Mouse (Mus musculus): ENCODE data around the gene Stac2. TPM values are rescaled to one million over a fixed set of nuclear protein-coding genes. Genes with fewer than 3 reads are reported as not detected.

Stac2 gene
- total and polyA plus RNA-seq, 3 experiments, result 0.05 TPM; not detected in 2

DNA sequence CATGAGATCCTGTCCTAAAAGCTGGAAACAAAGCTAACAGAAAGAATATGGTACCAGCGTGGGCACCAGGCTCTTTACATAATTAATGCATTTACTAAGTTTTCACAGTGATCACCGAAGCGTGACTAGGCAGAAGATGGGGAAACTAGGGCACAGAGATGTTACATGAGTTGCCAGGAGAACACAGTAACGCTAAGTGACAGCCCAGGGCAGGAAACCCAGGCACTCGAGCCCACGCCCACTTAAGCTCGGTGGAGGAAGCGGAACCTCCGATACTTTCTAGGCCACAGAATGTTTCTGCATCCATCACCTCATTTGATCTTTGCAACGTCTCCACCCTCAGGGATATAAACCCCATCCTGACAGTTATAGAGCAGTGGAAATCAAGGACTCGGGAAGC lies 45.2 kb downstream of the Stac2 start:
- Histone ChIP-seq H3K4me3 (ENCODE audit: low read depth, low read length) (no peak overlapping the region), H3K9me3 (replicated peaks) (no peaks in the 10 kb centered on the region), H3K27me3 (ENCODE audit: insufficient read depth, low read length) (peaks cover 15% of the 10 kb centered on the region; the same call in 1 of the 2 replicates), H3K4me1 (ENCODE audit: insufficient read depth, low read depth, low read length) (peaks cover 8% of the 10 kb centered on the region), H3K36me3 (replicated peaks) (no peaks in the 10 kb centered on the region)
- DNase-seq (ENCODE audit: low spot score) (no peak), ATAC-seq (ENCODE audit: extremely low read depth, insufficient number of reproducible peaks, low FRiP score, poor library complexity, severe bottlenecking) (no peak)
- TF ChIP-seq TAL1 (conservative IDR thresholded peaks at IDR 0.05; ENCODE audit: low read depth, low read length) (no peak), POLR2AphosphoS5 (IDR thresholded peaks at IDR 0.05; ENCODE audit: insufficient replicate concordance, low read depth, low read length) (no peak), CTCF (IDR thresholded peaks at IDR 0.05; ENCODE audit: low read depth, low read length) (no peak), GATA1 (IDR thresholded peaks at IDR 0.05; ENCODE audit: borderline replicate concordance, low read length) (no peak), GATA2 (IDR thresholded peaks at IDR 0.05; ENCODE audit: borderline replicate concordance, low read depth, low read length) (no peak)

DNA sequence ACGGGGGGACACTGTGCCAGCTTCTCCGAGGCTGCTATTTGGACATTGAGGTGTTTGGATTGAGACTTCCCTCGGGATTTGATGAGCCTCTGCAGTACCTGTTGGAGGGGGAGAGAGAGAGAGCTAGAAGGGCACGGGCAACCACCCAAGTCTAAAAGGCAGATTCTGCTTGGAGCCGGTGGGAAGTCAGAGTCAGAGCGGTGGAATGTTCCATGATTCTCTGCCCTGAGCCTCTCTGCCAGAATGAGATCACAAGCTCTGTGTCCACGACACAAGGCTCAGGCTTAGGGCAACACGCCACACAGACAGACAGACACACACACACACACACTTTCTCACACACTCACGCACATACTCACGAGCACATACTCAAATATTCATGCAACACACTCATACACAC lies 47.6 kb downstream of the Stac2 start:
- H3K36me3 ChIP-seq (replicated peaks), result no peaks in the 10 kb centered on the region
- H3K27me3 ChIP-seq (ENCODE audit: insufficient read depth, low read length), result peaks cover 23% of the 10 kb centered on the region
- H3K4me1 ChIP-seq (ENCODE audit: insufficient read depth, low read depth, low read length), result peaks cover 19% of the 10 kb centered on the region
- ATAC-seq (ENCODE audit: extremely low read depth, insufficient number of reproducible peaks, low FRiP score, poor library complexity, severe bottlenecking) (no peak), DNase-seq (ENCODE audit: low spot score) (no peak)
- no peak overlapping the region for H3K4me3 ChIP-seq (ENCODE audit: low read depth, low read length)
- TF ChIP-seq GATA2 (IDR thresholded peaks at IDR 0.05; ENCODE audit: borderline replicate concordance, low read depth, low read length), result no peak
- no peak for TF ChIP-seq TAL1 (conservative IDR thresholded peaks at IDR 0.05; ENCODE audit: low read depth, low read length)
- no peak for TF ChIP-seq CTCF (IDR thresholded peaks at IDR 0.05; ENCODE audit: low read depth, low read length)
- no peak for TF ChIP-seq GATA1 (IDR thresholded peaks at IDR 0.05; ENCODE audit: borderline replicate concordance, low read length)
- no peak for TF ChIP-seq POLR2AphosphoS5 (IDR thresholded peaks at IDR 0.05; ENCODE audit: insufficient replicate concordance, low read depth, low read length)
- no peaks in the 10 kb centered on the region for H3K9me3 ChIP-seq (replicated peaks)

- Histone ChIP-seq H3K27me3 (ENCODE audit: insufficient read depth, low read length) (peaks cover 29% of the 10 kb centered on the region), H3K36me3 (replicated peaks) (no peaks in the 10 kb centered on the region), H3K4me3 (ENCODE audit: low read depth, low read length) (no peak overlapping the region), H3K9me3 (replicated peaks) (no peaks in the 10 kb centered on the region), H3K4me1 (ENCODE audit: insufficient read depth, low read depth, low read length) (peaks cover 19% of the 10 kb centered on the region)
- ATAC-seq (ENCODE audit: extremely low read depth, insufficient number of reproducible peaks, low FRiP score, poor library complexity, severe bottlenecking) (no peak), DNase-seq (ENCODE audit: low spot score) (no peak)
- no peak for TF ChIP-seq TAL1 (conservative IDR thresholded peaks at IDR 0.05; ENCODE audit: low read depth, low read length)
- TF ChIP-seq GATA2 (IDR thresholded peaks at IDR 0.05; ENCODE audit: borderline replicate concordance, low read depth, low read length), result no peak
- no peak for TF ChIP-seq POLR2AphosphoS5 (IDR thresholded peaks at IDR 0.05; ENCODE audit: insufficient replicate concordance, low read depth, low read length)
- TF ChIP-seq GATA1 (IDR thresholded peaks at IDR 0.05; ENCODE audit: borderline replicate concordance, low read length), result no peak
- no peak for TF ChIP-seq CTCF (IDR thresholded peaks at IDR 0.05; ENCODE audit: low read depth, low read length)
These were observed 48.2 kb downstream of the Stac2 start for GRCm38 (mm10) chr11:98005076-98005475.

DNA sequence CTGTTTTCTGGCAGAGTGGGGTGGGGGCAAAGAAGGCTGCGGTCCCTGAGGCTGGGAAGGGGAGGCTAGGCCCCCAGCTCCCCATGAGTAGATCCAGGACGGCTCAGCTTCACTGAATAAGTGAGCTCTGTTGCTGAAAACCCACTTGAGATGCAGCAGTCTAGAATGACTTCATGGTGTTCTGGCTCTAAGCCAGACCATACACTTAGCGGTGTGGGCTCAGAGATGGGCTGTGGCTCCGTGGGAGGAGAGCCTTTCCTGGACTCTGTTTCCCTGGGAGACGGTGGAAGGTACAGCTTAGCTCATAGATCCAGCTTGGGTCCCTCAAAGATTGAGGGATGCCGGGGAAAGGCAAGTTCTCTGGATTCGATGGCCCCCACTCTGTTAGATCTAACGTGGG lies 49.1 kb downstream of the Stac2 start:
- Histone ChIP-seq H3K4me1 (ENCODE audit: insufficient read depth, low read depth, low read length) (peaks cover 21% of the 10 kb centered on the region), H3K9me3 (replicated peaks) (no peaks in the 10 kb centered on the region), H3K4me3 (ENCODE audit: low read depth, low read length) (no peak overlapping the region), H3K27me3 (ENCODE audit: insufficient read depth, low read length) (peaks cover 31% of the 10 kb centered on the region), H3K36me3 (replicated peaks) (no peaks in the 10 kb centered on the region)
- ATAC-seq (ENCODE audit: extremely low read depth, insufficient number of reproducible peaks, low FRiP score, poor library complexity, severe bottlenecking) (no peak), DNase-seq (ENCODE audit: low spot score) (no peak)
- TF ChIP-seq TAL1 (conservative IDR thresholded peaks at IDR 0.05; ENCODE audit: low read depth, low read length), result no peak
- no peak for TF ChIP-seq POLR2AphosphoS5 (IDR thresholded peaks at IDR 0.05; ENCODE audit: insufficient replicate concordance, low read depth, low read length)
- TF ChIP-seq CTCF (IDR thresholded peaks at IDR 0.05; ENCODE audit: low read depth, low read length), result no peak
- TF ChIP-seq GATA1 (IDR thresholded peaks at IDR 0.05; ENCODE audit: borderline replicate concordance, low read length), result no peak
- TF ChIP-seq GATA2 (IDR thresholded peaks at IDR 0.05; ENCODE audit: borderline replicate concordance, low read depth, low read length), result no peak

- no peak for ATAC-seq (ENCODE audit: extremely low read depth, insufficient number of reproducible peaks, low FRiP score, poor library complexity, severe bottlenecking)
- no peaks in the 10 kb centered on the region for H3K9me3 ChIP-seq (replicated peaks)
- DNase-seq (ENCODE audit: low spot score), result no peak
- H3K27me3 ChIP-seq (ENCODE audit: insufficient read depth, low read length), result peaks cover 38% of the 10 kb centered on the region
- no peak for TF ChIP-seq POLR2AphosphoS5 (IDR thresholded peaks at IDR 0.05; ENCODE audit: insufficient replicate concordance, low read depth, low read length)
- no peak for TF ChIP-seq GATA2 (IDR thresholded peaks at IDR 0.05; ENCODE audit: borderline replicate concordance, low read depth, low read length)
- no peak for TF ChIP-seq CTCF (IDR thresholded peaks at IDR 0.05; ENCODE audit: low read depth, low read length)
- no peak for TF ChIP-seq TAL1 (conservative IDR thresholded peaks at IDR 0.05; ENCODE audit: low read depth, low read length)
- TF ChIP-seq GATA1 (IDR thresholded peaks at IDR 0.05; ENCODE audit: borderline replicate concordance, low read length), result no peak
- H3K36me3 ChIP-seq (replicated peaks), result no peaks in the 10 kb centered on the region
- peaks cover 22% of the 10 kb centered on the region for H3K4me1 ChIP-seq (ENCODE audit: insufficient read depth, low read depth, low read length)
- no peak overlapping the region for H3K4me3 ChIP-seq (ENCODE audit: low read depth, low read length)
These were observed 50.0 kb downstream of the Stac2 start for GRCm38 (mm10) chr11:98003171-98003671.

GRCm38 (mm10) chr11:98002627-98003026 lies 50.6 kb downstream of the Stac2 start:
- peaks cover 22% of the 10 kb centered on the region for H3K4me1 ChIP-seq (ENCODE audit: insufficient read depth, low read depth, low read length)

More at GRCm38 (mm10) chr11:98002627-98003026, 50.6 kb downstream of the Stac2 start:
- no peaks in the 10 kb centered on the region for H3K36me3 ChIP-seq (replicated peaks)
- peaks cover 43% of the 10 kb centered on the region for H3K27me3 ChIP-seq (ENCODE audit: insufficient read depth, low read length)
- DNase-seq (ENCODE audit: low spot score) (peak; percentile 47), ATAC-seq (ENCODE audit: extremely low read depth, insufficient number of reproducible peaks, low FRiP score, poor library complexity, severe bottlenecking) (no peak)
- TF ChIP-seq TAL1 (conservative IDR thresholded peaks at IDR 0.05; ENCODE audit: low read depth, low read length) (no peak), POLR2AphosphoS5 (IDR thresholded peaks at IDR 0.05; ENCODE audit: insufficient replicate concordance, low read depth, low read length) (no peak), GATA2 (IDR thresholded peaks at IDR 0.05; ENCODE audit: borderline replicate concordance, low read depth, low read length) (no peak), GATA1 (IDR thresholded peaks at IDR 0.05; ENCODE audit: borderline replicate concordance, low read length) (no peak), CTCF (IDR thresholded peaks at IDR 0.05; ENCODE audit: low read depth, low read length) (peak; percentile 80)
- H3K9me3 ChIP-seq (replicated peaks), result no peaks in the 10 kb centered on the region
- no peak overlapping the region for H3K4me3 ChIP-seq (ENCODE audit: low read depth, low read length)
